8 mouse cellular contexts compared by ENCODE assay signal in genomic region chr17:42875015-42875414, GRCm38 (mm10). TPM values are rescaled to one million over a fixed set of nuclear protein-coding genes. Genes with fewer than 3 reads are reported as not detected.
DNase-seq lines count a peak whose midpoint lies in the region; ATAC-seq and TF ChIP-seq lines count a peak whose summit lies in the region.

No protein-coding gene starts in this region.

- peaks cover 9% of the 10 kb centered on the region; the same call in 1 of the 2 replicates for H3K4me1 ChIP-seq in kidney, embryonic 14.5 days (ENCODE audit: control insufficient read depth, insufficient read depth, low read length)
- H3K4me1 ChIP-seq in hindbrain, embryonic 14.5 days (replicated peaks; ENCODE audit: control insufficient read depth, insufficient read depth, low read length): peaks cover 12% of the 10 kb centered on the region
- H3K4me1 ChIP-seq in midbrain, embryonic 14.5 days (ENCODE audit: control insufficient read depth, insufficient read depth, low read length): peaks cover 11% of the 10 kb centered on the region

- peak overlapping the region; percentile 76 for H3K4me3 ChIP-seq in kidney, embryonic 14.5 days (ENCODE audit: low read length)
- H3K4me3 ChIP-seq in hindbrain, embryonic 14.5 days (replicated peaks; ENCODE audit: low read length): peak overlapping the region; percentile 92
- peak overlapping the region; percentile 88 for H3K4me3 ChIP-seq in midbrain, embryonic 14.5 days (replicated peaks; ENCODE audit: low read depth, low read length)

- peak overlapping the region; percentile 68 for H3K4me2 ChIP-seq in kidney, embryonic 14.5 days (replicated peaks; ENCODE audit: low read depth, low read length)
- H3K4me2 ChIP-seq in hindbrain, embryonic 14.5 days (replicated peaks): peak overlapping the region; percentile 86
- peak overlapping the region; percentile 94 for H3K4me2 ChIP-seq in midbrain, embryonic 14.5 days (ENCODE audit: low read length)

- no peaks in the 10 kb centered on the region for H3K27me3 ChIP-seq in kidney, embryonic 14.5 days (ENCODE audit: control insufficient read depth, insufficient read depth, low read length)
- H3K27me3 ChIP-seq in hindbrain, embryonic 14.5 days (ENCODE audit: control insufficient read depth, insufficient read depth, low read length): no peaks in the 10 kb centered on the region
- no peaks in the 10 kb centered on the region for H3K27me3 ChIP-seq in midbrain, embryonic 14.5 days (ENCODE audit: control insufficient read depth, insufficient read depth, low read length)

- peak overlapping the region; percentile 97 for H3K9ac ChIP-seq in kidney, embryonic 14.5 days (ENCODE audit: low read depth, low read length)
- peak overlapping the region; percentile 89 for H3K9ac ChIP-seq in hindbrain, embryonic 14.5 days
- H3K9ac ChIP-seq in midbrain, embryonic 14.5 days (replicated peaks; ENCODE audit: low read length): peak overlapping the region; percentile 98; the same call in 1 of the 2 replicates

- H3K27ac ChIP-seq in kidney, embryonic 14.5 days (ENCODE audit: low read depth, low read length): peak overlapping the region; percentile 95; the same call in 1 of the 2 replicates
- H3K27ac ChIP-seq in hindbrain, embryonic 14.5 days: 0 out of 2 replicates have a peak overlapping the region, but pooled peaks have one; percentile 95
- H3K27ac ChIP-seq in midbrain, embryonic 14.5 days (replicated peaks; ENCODE audit: low read depth, low read length): no peak overlapping the region

- DNase-seq in kidney, postnatal 4 days: no peak
- peak; percentile 11 for DNase-seq in brain, embryonic 14.5 days (ENCODE audit: low read depth)
- no peak for DNase-seq in hindbrain, embryonic 14.5 days (ENCODE audit: low spot score)
- DNase-seq in midbrain, embryonic 14.5 days: peak; percentile 8
- no peak for DNase-seq in cerebellum, adult 11 months
- no peak for DNase-seq in layer of hippocampus, postnatal 14 days (ENCODE audit: low spot score in 2 of 2)
- no peak for DNase-seq in right cerebral cortex, postnatal 36 days (ENCODE audit: low spot score in 2 of 2)

- H3K9me3 ChIP-seq in kidney, embryonic 14.5 days (ENCODE audit: control insufficient read depth, low read length): no peaks in the 10 kb centered on the region
- no peaks in the 10 kb centered on the region for H3K9me3 ChIP-seq in hindbrain, embryonic 14.5 days (ENCODE audit: control insufficient read depth, low read length)
- H3K9me3 ChIP-seq in midbrain, embryonic 14.5 days (ENCODE audit: control insufficient read depth, low read length): no peaks in the 10 kb centered on the region

- TF ChIP-seq CTCF in brain, embryonic 14.5 days (IDR thresholded peaks at IDR 0.05; ENCODE audit: borderline replicate concordance, extremely low read depth, insufficient read depth, insufficient read length): no peak

- no peak for TF ChIP-seq POLR2A in brain, embryonic 14.5 days (IDR thresholded peaks at IDR 0.05; ENCODE audit: borderline replicate concordance, extremely low read depth, insufficient read depth, insufficient read length, poor library complexity, severe bottlenecking)

- H3K36me3 ChIP-seq in kidney, embryonic 14.5 days (ENCODE audit: control insufficient read depth, insufficient read depth, low read length): no peaks in the 10 kb centered on the region
- H3K36me3 ChIP-seq in hindbrain, embryonic 14.5 days (replicated peaks; ENCODE audit: control insufficient read depth, insufficient read depth): no peaks in the 10 kb centered on the region
- no peaks in the 10 kb centered on the region for H3K36me3 ChIP-seq in midbrain, embryonic 14.5 days (ENCODE audit: control insufficient read depth, insufficient read depth, low read length)

- 9% methylated on average over 6 of the region's 6 CpGs for WGBS in kidney, embryonic 14.5 days
- WGBS in hindbrain, embryonic 14.5 days: 9% methylated on average over 6 of the region's 6 CpGs
- 14% methylated on average over 6 of the region's 6 CpGs for WGBS in midbrain, embryonic 14.5 days

- no peak for ATAC-seq in kidney, embryonic 14.5 days (ENCODE audit: low FRiP score, low TSS enrichment)
- no peak for ATAC-seq in hindbrain, embryonic 14.5 days (ENCODE audit: low FRiP score)
- ATAC-seq in midbrain, embryonic 14.5 days (ENCODE audit: low FRiP score, low TSS enrichment): no peak

RNA-seq across cellular contexts. Expression of gene Cd2ap, which starts 1.4 kb away (rescaled TPM):
- 39.5 and 60.5 TPM in 2 replicates for polyA plus RNA-seq in kidney, embryonic 14.5 days (2014; fragmentation: Nextera tagmentation; extraction: Ambion mirVana)
- 14.5 and 18.7 TPM in 2 replicates for polyA plus RNA-seq in brain, embryonic 14.5 days (2012; rRNA removed)
- 10.8 and 13.7 TPM in 2 replicates for polyA plus RNA-seq in hindbrain, embryonic 14.5 days (2014; fragmentation: Nextera tagmentation; extraction: Ambion mirVana)
- polyA plus RNA-seq in midbrain, embryonic 14.5 days (2014; fragmentation: Nextera tagmentation; extraction: Ambion mirVana): 9.8 and 11.3 TPM in 2 replicates
- total RNA-seq in layer of hippocampus, postnatal 14 days (2021): 10 to 100 TPM; 20.4 to 25.1 TPM

Comparison
In these comparisons a context has a peak if more than half of its experiments do, and no peak if none do; other contexts are left out.
1. DNase-seq: peak in brain, embryonic 14.5 days (single experiment) and midbrain, embryonic 14.5 days (single experiment); none in kidney, postnatal 4 days (0 of 2), hindbrain, embryonic 14.5 days (single experiment), cerebellum, adult 11 months (single experiment), layer of hippocampus, postnatal 14 days (0 of 2) and right cerebral cortex, postnatal 36 days (0 of 2).
2. Peak in every context shown above with its lines, with median percentiles within 50 percentile points of each other: H3K4me2 ChIP-seq, H3K4me3 ChIP-seq and H3K9ac ChIP-seq.